Mouse (Mus musculus): ENCODE measurements around the gene Nr6a1.

Gene Nr6a1

DNA sequence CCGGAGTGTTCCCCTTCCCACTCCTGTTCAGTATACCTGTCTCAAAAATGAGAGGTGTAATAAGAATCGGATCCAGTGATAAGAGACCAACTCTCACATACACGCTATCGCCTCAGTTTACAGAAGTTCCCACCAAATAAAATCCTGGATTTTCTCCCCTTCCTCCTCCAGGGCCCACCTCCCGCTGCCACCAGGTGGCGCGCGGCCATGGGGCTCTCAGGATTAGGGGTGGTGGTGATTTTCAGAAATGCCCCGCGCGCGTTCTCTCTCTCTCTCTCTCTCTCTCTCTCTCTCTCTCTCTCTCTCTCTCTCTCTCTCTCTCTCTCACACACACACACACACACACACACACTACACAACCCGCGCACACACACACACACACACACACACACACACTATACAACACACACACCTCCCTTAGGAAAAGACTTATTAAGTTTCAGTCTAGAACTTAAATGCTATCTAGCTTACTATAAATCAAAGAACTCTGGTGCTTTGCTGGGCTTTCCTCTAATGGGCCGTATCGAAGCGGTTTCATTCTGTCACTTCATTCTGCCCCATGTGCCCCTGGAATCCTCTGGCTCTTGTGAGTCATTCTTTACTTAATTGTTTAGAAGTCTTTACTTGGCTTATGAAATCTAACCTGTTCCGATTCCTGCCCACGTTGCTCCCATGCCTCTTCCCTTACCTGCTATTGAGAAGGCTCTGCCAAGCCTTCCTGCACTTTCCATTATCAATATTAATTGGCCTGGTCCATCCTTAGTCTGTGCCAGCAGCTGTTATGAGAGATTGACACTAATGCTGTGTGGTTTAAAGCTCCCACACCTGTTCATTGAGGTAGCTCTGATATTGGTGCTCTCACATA lies at the start of gene Nr6a1:
TSS of gene Nr6a1 (minus strand) at position 574 of the 865 bp plus-strand sequence.
- peak; percentile 80 to 82 for DNase-seq

GRCm38 (mm10) chr2:38975941-38976805 lies 48.7 kb upstream of the Nr6a1 start:
- no peak for DNase-seq

DNA sequence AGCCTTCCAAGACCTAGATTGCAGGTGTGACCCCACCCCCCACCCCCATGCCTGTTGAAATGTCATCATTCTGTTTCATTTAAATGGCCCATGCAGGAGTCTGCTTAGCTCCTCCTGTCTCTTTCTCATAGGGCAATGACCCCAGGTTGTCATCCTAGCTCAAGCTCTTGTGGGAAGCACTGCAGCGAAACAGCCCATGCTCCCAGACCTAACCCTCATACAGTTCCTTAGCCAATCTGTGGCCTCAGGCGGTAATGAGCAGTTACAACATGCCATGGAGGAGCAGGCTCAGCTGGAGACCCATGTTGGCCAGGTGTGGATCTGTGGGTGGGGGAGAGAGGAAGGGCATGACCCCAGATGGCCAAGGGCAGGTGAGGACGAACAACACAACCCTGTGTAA lies 47.7 kb upstream of the Nr6a1 start:
- no peak for DNase-seq

- DNase-seq: no peak
Measured at GRCm38 (mm10) chr2:38974171-38974570, 46.7 kb upstream of the Nr6a1 start.

DNA sequence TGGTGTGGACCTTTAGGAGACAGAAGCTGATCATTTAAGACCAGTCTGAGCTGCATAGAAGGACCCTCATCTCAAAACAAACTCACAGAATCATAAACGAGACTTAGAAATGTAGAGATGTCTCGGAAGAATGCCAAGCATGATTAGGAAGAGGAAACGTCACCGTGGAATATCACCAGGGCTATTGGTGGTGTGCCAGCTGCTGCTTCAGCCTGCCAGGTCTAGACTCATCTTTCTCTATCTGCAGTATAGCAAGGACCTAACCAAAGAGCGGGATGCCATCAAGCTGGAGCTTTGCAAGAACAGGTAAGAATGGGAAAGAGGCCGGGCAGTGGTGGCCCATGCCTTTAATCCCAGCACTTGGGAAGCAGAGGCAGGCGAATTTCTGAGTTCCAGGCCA lies 46.2 kb upstream of the Nr6a1 start:
- peak; percentile 50 to 54 for DNase-seq

DNA sequence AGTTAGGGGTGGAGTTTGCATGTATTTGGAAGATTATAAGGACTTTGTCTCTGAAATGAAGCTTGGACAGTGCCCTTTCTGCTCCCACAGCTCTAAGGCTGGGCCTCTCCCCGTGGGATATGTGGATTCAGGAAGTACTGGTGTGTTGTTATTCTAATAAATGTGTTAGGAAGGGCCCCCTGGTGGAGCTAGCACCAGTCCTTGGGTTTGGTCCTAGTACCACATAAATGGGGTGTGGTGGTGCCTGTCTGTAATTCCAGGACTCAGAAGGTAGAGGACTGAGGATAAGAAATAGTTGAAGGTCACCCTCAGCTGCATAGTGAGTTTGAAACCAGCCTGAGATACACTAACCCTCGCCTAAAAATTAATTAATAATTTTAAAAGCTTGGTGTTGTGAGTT lies 45.7 kb upstream of the Nr6a1 start:
- no peak for DNase-seq

GRCm38 (mm10) chr2:38970057-38970456 lies 42.6 kb upstream of the Nr6a1 start:
- no peak for DNase-seq

GRCm38 (mm10) chr2:38969650-38970049 lies 42.2 kb upstream of the Nr6a1 start:
- no peak for DNase-seq

- DNase-seq: no peak
Measured at GRCm38 (mm10) chr2:38964198-38964597, 36.7 kb upstream of the Nr6a1 start.

- no peak for DNase-seq
Measured at GRCm38 (mm10) chr2:38957671-38958223, 30.3 kb upstream of the Nr6a1 start.

GRCm38 (mm10) chr2:38956062-38956461 lies 28.6 kb upstream of the Nr6a1 start:
- DNase-seq: no peak

DNA sequence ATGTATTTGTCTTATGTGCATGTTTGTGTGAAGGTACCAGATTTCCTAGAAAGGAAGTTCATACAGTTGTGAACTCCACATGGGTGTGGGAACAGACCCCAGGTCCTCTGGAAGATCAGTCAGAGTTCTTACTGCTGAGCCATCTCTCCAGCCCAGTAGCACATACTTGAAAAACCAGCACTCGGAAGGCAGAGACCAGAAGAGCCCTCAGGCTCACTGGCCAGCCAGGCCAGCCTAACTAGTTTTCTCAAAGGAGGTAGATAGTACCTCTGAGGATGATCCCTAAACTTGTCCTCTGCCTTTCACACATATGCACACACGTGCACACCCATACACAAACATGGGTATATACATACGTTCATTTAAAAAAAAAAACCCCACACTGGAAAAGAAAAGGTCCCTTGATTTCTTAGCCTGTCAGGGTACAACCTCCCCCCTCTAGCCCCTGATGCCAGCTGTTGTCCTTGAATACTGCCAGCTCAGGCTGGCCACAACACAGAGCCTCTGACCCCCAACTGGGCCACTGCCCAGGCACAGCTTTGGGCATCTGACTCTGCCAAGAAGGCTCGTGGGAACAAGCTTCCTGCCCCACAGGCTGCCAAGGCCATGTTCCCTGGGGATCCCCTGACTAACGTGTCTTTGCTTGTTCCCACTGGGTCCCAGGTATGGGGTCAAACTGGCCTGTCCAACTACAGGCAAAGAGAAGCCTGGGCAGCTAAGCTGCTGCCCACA lies 25.8 kb upstream of the Nr6a1 start:
- DNase-seq: peak in 1 of 2 experiments; percentile 47

DNA sequence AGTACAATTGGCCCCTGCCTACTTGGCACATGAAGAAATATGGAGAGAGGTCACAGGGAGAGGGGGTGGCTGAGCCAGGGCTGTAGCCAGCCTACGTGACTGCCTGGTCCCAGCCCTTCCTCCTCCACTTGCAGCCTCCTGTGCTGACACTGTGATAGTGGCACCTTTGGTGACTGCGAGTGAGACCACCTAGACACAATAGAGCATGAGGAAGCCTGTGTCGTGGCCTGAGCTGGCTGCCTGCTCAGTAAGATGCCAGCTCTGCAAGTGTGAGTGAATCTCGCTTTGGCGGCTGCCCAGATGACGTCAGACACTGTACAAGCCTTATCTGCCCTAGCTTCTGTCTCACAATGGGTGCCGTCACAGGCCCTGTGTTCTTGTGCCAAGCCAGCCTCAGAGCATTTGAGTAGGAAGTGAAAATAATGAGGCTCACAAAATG lies 22.8 kb upstream of the Nr6a1 start:
- peak; percentile 91 to 96 for DNase-seq

GRCm38 (mm10) chr2:38947566-38947965 lies 20.1 kb upstream of the Nr6a1 start:
- peak; percentile 74 to 91 for DNase-seq

DNA sequence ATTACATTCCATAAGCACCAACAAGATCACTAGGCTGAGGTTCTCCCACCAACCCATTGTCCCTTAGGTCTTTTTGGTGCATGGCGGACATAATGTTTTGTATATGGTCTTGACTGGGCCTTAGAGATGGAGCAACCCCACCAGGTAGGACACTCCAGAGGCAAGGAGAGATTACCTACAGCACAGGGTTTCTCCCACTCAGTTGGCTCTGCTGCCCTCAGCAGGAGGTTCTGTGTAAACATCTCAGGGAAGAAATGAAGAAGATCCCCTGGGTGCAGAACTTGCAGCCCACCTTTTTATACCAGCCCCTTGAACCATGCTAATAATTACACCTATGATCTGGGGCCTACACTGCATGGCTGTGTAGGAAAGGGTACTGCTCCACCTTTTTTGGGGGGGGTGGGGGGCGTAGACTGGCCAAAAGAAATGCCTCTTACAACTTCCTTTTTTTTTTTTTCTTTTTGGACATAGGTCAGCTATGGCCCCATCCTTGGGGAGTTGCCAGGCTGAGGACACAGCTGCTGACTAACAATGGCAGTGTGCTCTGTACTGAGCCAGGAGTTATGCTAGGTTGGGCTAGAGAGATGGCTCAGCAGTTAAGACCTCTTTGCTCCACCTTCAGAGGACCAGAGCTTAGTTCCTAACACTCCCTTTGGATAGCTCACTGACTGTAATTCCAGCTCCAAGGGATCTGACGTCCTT lies 17.1 kb upstream of the Nr6a1 start:
- DNase-seq: peak; percentile 47 to 62

GRCm38 (mm10) chr2:38943977-38944376 lies 16.5 kb upstream of the Nr6a1 start:
- DNase-seq: no peak

GRCm38 (mm10) chr2:38943161-38943560 lies 15.7 kb upstream of the Nr6a1 start:
- no peak for DNase-seq

GRCm38 (mm10) chr2:38941898-38942297 lies 14.4 kb upstream of the Nr6a1 start:
- no peak for DNase-seq

DNA sequence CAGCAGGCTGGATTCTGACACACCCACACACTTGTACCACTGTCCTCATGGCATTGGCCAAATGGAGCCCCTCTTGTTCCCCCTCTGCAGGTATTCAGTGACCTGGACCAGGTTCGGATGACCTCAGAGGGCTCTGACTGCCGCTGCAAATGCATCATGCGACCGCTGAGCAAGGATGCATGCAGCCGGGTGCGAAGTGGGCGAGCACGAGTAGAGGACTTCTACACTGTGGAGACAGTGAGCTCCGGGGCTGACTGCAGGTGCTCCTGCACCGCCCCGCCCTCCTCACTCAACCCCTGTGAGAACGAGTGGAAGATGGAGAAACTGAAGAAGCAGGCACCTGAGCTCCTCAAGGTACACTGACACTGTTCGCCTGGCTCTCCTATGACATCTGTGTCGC lies 13.9 kb upstream of the Nr6a1 start:
- DNase-seq: no peak

GRCm38 (mm10) chr2:38939047-38939446 lies 11.6 kb upstream of the Nr6a1 start:
- no peak for DNase-seq

- DNase-seq: peak in 1 of 2 experiments; percentile 2
Measured at GRCm38 (mm10) chr2:38938007-38938406, 10.5 kb upstream of the Nr6a1 start.

GRCm38 (mm10) chr2:38937396-38937795 lies 9.9 kb upstream of the Nr6a1 start:
- no peak for DNase-seq

All from lung, postnatal 4 days (tissue).